Mouse (Mus musculus) gastrocnemius, adult 2 months (tissue): ENCODE data around the gene Ralgps1. TPM values are rescaled to one million over a fixed set of nuclear protein-coding genes. Genes with fewer than 3 reads are reported as not detected.

ENCODE experiments used
- DNase-seq: peaks from one replicate; pipeline ENCODE4 v3.0.0; 2022
- H3K27ac ChIP-seq: fragments of 200-600 bp; 2 replicates; pipeline ENCODE4 v1.8.1; 2022; ENCODE audit warnings: mild to moderate bottlenecking
- H3K4me3 ChIP-seq: fragments of 200-600 bp; 2 replicates; pipeline ENCODE4 v1.8.1; 2022; ENCODE audit warnings: mild to moderate bottlenecking, moderate library complexity
- CTCF ChIP-seq: fragments of 200-600 bp; IDR thresholded peaks from 2 replicates; pipeline ENCODE4 v1.8.1; 2022; ENCODE audit warnings: antibody characterized with exemption, mild to moderate bottlenecking, moderate library complexity
- intact Hi-C: fragments of 180-260 bp; cut with DNase I; formaldehyde crosslinking; loops from one replicate; pipeline ENCODE4 v1.15.1; 2025
- long read RNA-seq, 2 experiments: library from polyadenylated mRNA; stranded (forward); transcript quantifications; one replicate each; pipeline ENCODE4 v2.0.0; 2021
- total RNA-seq, 2 experiments: library from RNA; stranded (reverse); gene quantifications; 2 replicates each; pipeline ENCODE4 v1.2.3; 2021

The Ralgps1 gene
- total RNA-seq: 1 to 10 TPM; 2.5 to 3.1 TPM
- long read RNA-seq, experiment 1, partial matches to known transcripts: 0 of 1 reads
- long read RNA-seq, experiment 1, other reads (novel, unspliced or antisense): 1 of 1 reads
- long read RNA-seq, experiment 2, partial matches to known transcripts: 0 of 5 reads
- long read RNA-seq, experiment 2, other reads (novel, unspliced or antisense): 4 of 5 reads

DNA sequence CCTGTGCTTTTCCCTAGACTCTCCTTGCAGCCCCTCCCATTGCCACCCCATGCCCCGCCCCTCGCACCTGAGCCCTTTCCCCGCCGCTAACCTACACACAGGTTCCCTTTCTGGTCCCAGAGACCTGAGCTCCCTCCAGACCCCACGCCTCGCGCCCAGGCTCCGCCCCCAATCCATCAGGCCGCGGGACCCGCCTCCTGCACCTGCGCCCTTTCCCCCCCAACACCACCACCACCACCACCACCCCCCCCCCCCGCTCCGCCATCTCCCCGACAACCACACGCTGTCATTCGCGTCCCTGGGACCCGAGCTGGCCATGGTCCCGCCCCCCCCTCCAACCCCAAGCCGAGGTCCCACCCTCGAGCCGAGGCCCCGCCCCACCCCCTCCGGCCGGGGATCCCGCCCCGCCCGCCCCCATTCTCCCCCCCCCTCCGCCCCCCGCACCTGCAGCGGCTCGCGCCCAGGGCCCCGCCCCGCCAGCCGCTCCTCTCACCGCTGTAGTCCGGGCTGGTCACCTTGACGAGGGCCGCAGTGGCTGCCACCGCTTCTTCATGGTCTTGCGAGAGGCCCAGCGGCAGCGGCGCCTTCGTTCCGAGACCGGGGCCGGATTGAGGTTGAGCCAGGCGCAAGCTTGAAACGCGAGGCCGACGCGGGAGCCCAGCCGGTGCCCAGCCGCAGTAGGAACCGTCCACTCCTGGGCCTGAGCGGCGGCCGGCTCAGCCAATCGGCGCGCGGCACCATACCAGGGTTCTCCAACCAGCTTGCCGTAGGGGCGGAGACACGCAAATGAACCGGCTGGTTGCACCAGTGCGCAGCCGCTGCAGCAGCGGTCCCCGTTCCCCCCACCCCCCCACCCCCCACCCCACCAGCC, at the start of gene Ralgps1:
Gene Ralgps1, minus strand, starts transcription at position 710 of the 871 bp plus-strand sequence.
- TF ChIP-seq CTCF: no peak
- peak; percentile 99 for DNase-seq
- Histone ChIP-seq H3K27ac (peak within 1 kb of the TSS; percentile 97), H3K4me3 (peak within 1 kb of the TSS; percentile 86)
- intact Hi-C loops: no loop called here

GRCm38 (mm10) chr2:33417454-33417853, 46.2 kb upstream of the Ralgps1 start:
- DNase-seq: no peak
- Histone ChIP-seq H3K4me3 (no peak overlapping the region), H3K27ac (no peak overlapping the region)
- intact Hi-C loops: no loop called here
- no peak for TF ChIP-seq CTCF

DNA sequence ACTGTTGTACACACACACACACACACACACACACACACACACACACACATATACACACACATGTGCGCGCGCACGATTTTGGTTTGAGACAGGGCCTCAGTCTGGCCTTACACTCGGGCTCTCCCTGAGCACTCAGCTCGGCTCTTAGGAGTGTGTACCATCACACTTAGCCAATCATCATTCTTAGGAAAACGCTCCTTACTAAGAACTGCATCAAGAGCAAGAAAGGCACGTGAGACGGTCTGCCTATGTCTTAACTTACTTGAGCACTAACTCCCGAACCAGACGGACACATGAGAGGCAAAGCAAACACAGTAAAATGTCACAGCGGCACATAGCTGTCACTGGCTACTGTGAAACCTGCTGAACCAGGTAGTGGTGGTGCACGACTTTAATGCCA, 42.7 kb upstream of the Ralgps1 start:
- no peak for DNase-seq
- Histone ChIP-seq H3K4me3 (no peak overlapping the region), H3K27ac (no peak overlapping the region)
- no peak for TF ChIP-seq CTCF
- intact Hi-C loops: no loop called here

DNA sequence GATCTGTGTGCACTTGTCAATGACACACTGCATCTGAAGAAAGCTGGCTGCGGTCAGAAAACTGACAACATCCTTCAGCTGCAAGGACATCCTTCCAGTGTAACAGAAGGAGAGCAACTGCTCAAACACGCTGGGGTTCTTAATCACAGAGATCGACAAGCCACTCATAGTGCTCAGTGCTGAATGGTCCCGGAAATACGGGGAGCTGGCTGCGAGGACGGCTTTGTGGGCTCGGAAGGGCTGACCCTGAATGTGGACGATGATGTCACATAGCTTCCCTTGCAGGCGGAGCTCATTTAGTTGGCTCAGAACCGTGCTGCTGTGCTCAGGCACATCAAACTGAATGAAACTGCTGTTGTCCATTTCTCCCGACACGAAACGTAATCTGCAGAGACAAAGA, 40.8 kb upstream of the Ralgps1 start:
- H3K27ac ChIP-seq: no peak overlapping the region
- no peak for TF ChIP-seq CTCF
- intact Hi-C loops: no loop called here
- no peak for DNase-seq
- no peak overlapping the region for H3K4me3 ChIP-seq

DNA sequence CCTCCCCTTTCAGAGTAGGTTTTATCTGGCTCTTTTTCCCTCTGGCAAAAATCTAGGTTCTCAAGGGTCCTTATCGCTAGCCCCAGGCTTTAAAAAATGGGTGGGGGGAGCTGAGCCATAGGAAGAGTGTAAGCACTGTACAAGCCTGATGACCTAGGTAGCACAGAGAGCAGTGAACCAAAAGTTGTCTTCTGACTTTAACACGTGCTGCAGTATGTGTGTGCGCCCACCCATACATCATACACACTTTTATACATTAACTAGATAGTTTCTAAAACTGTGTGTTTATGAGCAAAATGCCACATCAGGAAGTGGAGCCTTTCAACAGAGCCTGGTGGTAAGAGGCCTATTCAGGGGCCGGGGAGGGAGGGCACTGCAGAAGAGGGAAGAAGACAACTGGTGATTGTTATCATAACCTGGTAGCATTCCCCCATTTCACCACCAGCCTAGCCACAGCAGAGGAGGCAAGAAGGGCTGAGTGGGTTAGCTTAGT, 32.3 kb upstream of the Ralgps1 start:
- H3K4me3 ChIP-seq: no peak overlapping the region
- DNase-seq: no peak
- intact Hi-C loops: loop anchor here (5.0 kb wide), 1 partner anchor 411 kb away; no protein-coding TSS in a partner anchor
- H3K27ac ChIP-seq: no peak overlapping the region
- no peak for TF ChIP-seq CTCF

GRCm38 (mm10) chr2:33402638-33403037, 31.4 kb upstream of the Ralgps1 start:
- no peak for TF ChIP-seq CTCF
- H3K27ac ChIP-seq: no peak overlapping the region
- DNase-seq: no peak
- no peak overlapping the region for H3K4me3 ChIP-seq
- intact Hi-C loops: loop anchor here (1.0 to 5.0 kb wide), 2 partner anchors 248 to 410 kb away; no protein-coding TSS in a partner anchor

DNA sequence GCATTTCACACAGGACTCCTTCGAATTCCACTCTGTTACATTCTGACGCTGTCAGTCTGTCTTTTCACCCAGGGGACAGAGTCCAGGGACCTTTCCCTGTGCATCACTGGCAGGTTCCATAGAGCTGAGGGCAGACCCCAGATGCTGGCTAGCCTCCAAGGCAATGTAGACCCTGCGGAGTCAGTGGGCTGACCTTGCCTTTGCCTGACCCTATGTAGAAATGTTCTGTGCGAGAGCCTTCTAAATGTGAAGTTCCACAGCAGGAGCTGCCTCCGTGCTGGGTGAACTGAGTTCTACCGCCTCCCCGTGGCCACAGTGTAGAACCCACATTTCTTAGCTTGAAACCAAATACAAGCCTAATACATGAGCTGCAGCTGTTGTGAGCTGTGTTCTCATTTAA, 30.9 kb upstream of the Ralgps1 start:
- intact Hi-C loops: loop anchor here (1.0 to 5.0 kb wide), 2 partner anchors 248 to 410 kb away; no protein-coding TSS in a partner anchor
- H3K27ac ChIP-seq: no peak overlapping the region
- no peak overlapping the region for H3K4me3 ChIP-seq
- DNase-seq: peak; percentile 76
- TF ChIP-seq CTCF: peak; percentile 78

GRCm38 (mm10) chr2:33401217-33401616, 29.9 kb upstream of the Ralgps1 start:
- no peak overlapping the region for H3K27ac ChIP-seq
- DNase-seq: no peak
- H3K4me3 ChIP-seq: no peak overlapping the region
- peak; percentile 37; the same call in 1 of the 2 replicates for TF ChIP-seq CTCF
- intact Hi-C loops: loop anchor here (5.0 kb wide), 1 partner anchor 409 kb away; no protein-coding TSS in a partner anchor

GRCm38 (mm10) chr2:33400541-33400940, 29.3 kb upstream of the Ralgps1 start:
- DNase-seq: no peak
- TF ChIP-seq CTCF: no peak
- Histone ChIP-seq H3K27ac (no peak overlapping the region), H3K4me3 (no peak overlapping the region)
- intact Hi-C loops: loop anchor here (5.0 kb wide), 1 partner anchor 408 kb away; no protein-coding TSS in a partner anchor

DNA sequence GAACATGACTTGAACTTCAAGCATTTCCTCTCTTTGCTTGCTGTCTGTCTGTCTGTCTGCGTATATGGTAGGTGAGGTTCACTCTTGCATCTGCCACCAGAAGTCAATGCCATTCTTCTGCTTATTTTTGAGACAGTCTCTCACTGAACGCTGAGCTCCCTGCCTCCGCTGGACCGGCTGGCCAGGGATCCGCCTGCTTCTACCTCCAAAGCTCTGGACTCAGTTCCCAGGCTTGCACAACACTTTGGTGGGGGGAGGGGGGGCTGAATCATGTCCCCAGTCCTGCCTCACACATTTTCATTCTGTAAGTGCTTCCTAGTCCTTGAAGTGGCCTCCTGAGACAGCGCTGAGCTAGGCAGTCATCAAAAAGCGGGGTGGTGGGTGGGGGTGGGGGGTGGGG, 27.8 kb upstream of the Ralgps1 start:
- Histone ChIP-seq H3K27ac (no peak overlapping the region), H3K4me3 (no peak overlapping the region)
- intact Hi-C loops: no loop called here
- DNase-seq: peak; percentile 36
- no peak for TF ChIP-seq CTCF

DNA sequence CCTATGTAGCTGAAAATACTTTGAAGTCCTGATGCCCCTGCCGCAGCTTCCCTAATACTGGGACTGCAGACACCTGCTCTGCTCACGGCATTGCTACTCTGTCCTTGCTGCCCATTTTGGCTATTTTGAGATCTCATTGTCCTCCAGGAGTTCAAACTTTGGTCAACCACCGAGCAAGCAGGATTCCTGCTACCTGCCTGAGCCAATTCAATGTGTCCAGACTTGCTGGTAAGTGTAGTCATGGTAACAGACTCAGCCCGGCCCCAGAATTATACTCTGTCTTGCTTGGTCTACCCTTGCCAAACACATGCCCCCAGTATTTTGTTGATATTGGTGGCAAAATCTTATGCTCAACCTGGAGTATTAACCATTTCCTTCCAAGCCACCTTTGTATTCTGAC, 25.8 kb upstream of the Ralgps1 start:
- Histone ChIP-seq H3K4me3 (no peak overlapping the region), H3K27ac (no peak overlapping the region)
- no peak for TF ChIP-seq CTCF
- intact Hi-C loops: no loop called here
- no peak for DNase-seq

GRCm38 (mm10) chr2:33395053-33395452, 23.8 kb upstream of the Ralgps1 start:
- DNase-seq: no peak
- intact Hi-C loops: no loop called here
- Histone ChIP-seq H3K4me3 (no peak overlapping the region), H3K27ac (no peak overlapping the region)
- no peak for TF ChIP-seq CTCF
